Mouse (Mus musculus) layer of hippocampus, adult 2 months (tissue): ENCODE measurements around the gene Pgm2l1. TPM values are rescaled to one million over a fixed set of nuclear protein-coding genes. Genes with fewer than 3 reads are reported as not detected.

Experiments used
- DNase-seq, 2 experiments: peaks; one replicate each; pipeline ENCODE4 v3.0.0; 2022; ENCODE audit warnings: low spot score in 2 of 2
- H3K27ac ChIP-seq: fragments of 200-600 bp; 2 replicates; pipeline ENCODE4 v1.8.1; 2022
- H3K4me3 ChIP-seq: fragments of 200-600 bp; 2 replicates; pipeline ENCODE4 v1.8.1; 2022; ENCODE audit warnings: mild to moderate bottlenecking
- CTCF ChIP-seq: fragments of 200-600 bp; conservative IDR thresholded peaks from 2 replicates; pipeline ENCODE4 v1.8.1; 2022; ENCODE audit warnings: antibody characterized with exemption, mild to moderate bottlenecking, moderate library complexity
- long read RNA-seq, 2 experiments: library from polyadenylated mRNA; stranded (forward); transcript quantifications; one replicate each; pipeline ENCODE4 v2.0.0; 2021; ENCODE audit warnings: borderline mapping rate in 2 of 2
- total RNA-seq, 2 experiments: library from RNA; stranded (reverse); gene quantifications; 2 replicates each; pipeline ENCODE4 v1.2.3; 2021

Gene Pgm2l1
- 100 to 1,000 TPM; 282 to 286 TPM for total RNA-seq
- long read RNA-seq, experiment 1, full-length matches to known transcripts, result 2 of 31 reads
- long read RNA-seq, experiment 1, partial matches to known transcripts, result 1 of 31 reads
- long read RNA-seq, experiment 1, other reads (novel, unspliced or antisense), result 28 of 31 reads
- long read RNA-seq, experiment 2, full-length matches to known transcripts, result 1 of 45 reads
- long read RNA-seq, experiment 2, partial matches to known transcripts, result 0 of 45 reads
- long read RNA-seq, experiment 2, other reads (novel, unspliced or antisense), result 44 of 45 reads

- DNase-seq, result peak; percentile 97
- Histone ChIP-seq H3K27ac (peak within 1 kb of the TSS; percentile 94), H3K4me3 (peak within 1 kb of the TSS; percentile 94)
- TF ChIP-seq CTCF, result no peak
These were observed at the start of gene Pgm2l1 for GRCm38 (mm10) chr7:100227158-100227875. Gene Pgm2l1 (plus strand): TSS chr7:100227394.

GRCm38 (mm10) chr7:100178016-100178890 is 48.9 kb upstream of the Pgm2l1 start:
- H3K27ac ChIP-seq, result no peak overlapping the region
- no peak for TF ChIP-seq CTCF
- DNase-seq, result peak; percentile 41 to 55
- peak overlapping the region; percentile 44 for H3K4me3 ChIP-seq

- no peak for TF ChIP-seq CTCF
- no peak for DNase-seq
- Histone ChIP-seq H3K4me3 (peak overlapping the region; percentile 44), H3K27ac (no peak overlapping the region)
These were observed 48.3 kb upstream of the Pgm2l1 start for GRCm38 (mm10) chr7:100178891-100179233.

- TF ChIP-seq CTCF, result no peak
- Histone ChIP-seq H3K27ac (no peak overlapping the region), H3K4me3 (no peak overlapping the region)
- no peak for DNase-seq
These were observed 47.8 kb upstream of the Pgm2l1 start for GRCm38 (mm10) chr7:100179394-100179793.

GRCm38 (mm10) chr7:100179836-100180407 is 47.3 kb upstream of the Pgm2l1 start:
- no peak for TF ChIP-seq CTCF
- DNase-seq, result no peak
- no peak overlapping the region for H3K4me3 ChIP-seq
- H3K27ac ChIP-seq, result no peak overlapping the region

GRCm38 (mm10) chr7:100181176-100181575 is 46.0 kb upstream of the Pgm2l1 start:
- TF ChIP-seq CTCF, result no peak
- H3K27ac ChIP-seq, result no peak overlapping the region
- no peak overlapping the region for H3K4me3 ChIP-seq
- DNase-seq, result no peak

GRCm38 (mm10) chr7:100181614-100182013 is 45.6 kb upstream of the Pgm2l1 start:
- TF ChIP-seq CTCF, result no peak
- no peak for DNase-seq
- Histone ChIP-seq H3K27ac (no peak overlapping the region), H3K4me3 (no peak overlapping the region)

- TF ChIP-seq CTCF, result no peak
- no peak for DNase-seq
- Histone ChIP-seq H3K27ac (no peak overlapping the region), H3K4me3 (no peak overlapping the region)
These were observed 44.8 kb upstream of the Pgm2l1 start for GRCm38 (mm10) chr7:100182388-100182787.

GRCm38 (mm10) chr7:100187601-100188000 is 39.6 kb upstream of the Pgm2l1 start:
- H3K27ac ChIP-seq, result no peak overlapping the region
- peak; percentile 85 for TF ChIP-seq CTCF
- DNase-seq, result peak; percentile 7 to 66
- H3K4me3 ChIP-seq, result no peak overlapping the region

GRCm38 (mm10) chr7:100190167-100190566 is 37.0 kb upstream of the Pgm2l1 start:
- DNase-seq, result no peak
- Histone ChIP-seq H3K27ac (no peak overlapping the region), H3K4me3 (no peak overlapping the region)
- no peak for TF ChIP-seq CTCF

- peak; percentile 66 to 73 for DNase-seq
- peak overlapping the region; percentile 56; the same call in 1 of the 2 replicates for H3K27ac ChIP-seq
- TF ChIP-seq CTCF, result peak; percentile 90
- H3K4me3 ChIP-seq, result peak overlapping the region; percentile 44
These were observed 36.4 kb upstream of the Pgm2l1 start for GRCm38 (mm10) chr7:100190778-100191177.

GRCm38 (mm10) chr7:100201191-100201590 is 26.0 kb upstream of the Pgm2l1 start:
- Histone ChIP-seq H3K4me3 (no peak overlapping the region), H3K27ac (no peak overlapping the region)
- no peak for TF ChIP-seq CTCF
- DNase-seq, result no peak

GRCm38 (mm10) chr7:100203616-100204015 is 23.6 kb upstream of the Pgm2l1 start:
- DNase-seq, result no peak

More at GRCm38 (mm10) chr7:100203616-100204015, 23.6 kb upstream of the Pgm2l1 start:
- H3K27ac ChIP-seq, result no peak overlapping the region
- TF ChIP-seq CTCF, result no peak
- no peak overlapping the region for H3K4me3 ChIP-seq
